Mouse (Mus musculus) neural tube, embryonic 11.5 days (tissue): ENCODE data around the gene Foxa2. TPM values are rescaled to one million over a fixed set of nuclear protein-coding genes. Genes with fewer than 3 reads are reported as not detected.
A peak's percentile ranks its signal among the peaks of the same experiment; 100 is the strongest.

Source experiments
- ATAC-seq: fragments of 200-750 bp; cut with Nextera tagmentation; 2 replicates; pipeline ENCODE4 v1.8.0; 2017; ENCODE audit warnings: moderate number of reproducible peaks, mild to moderate bottlenecking, moderate TSS enrichment, moderate library complexity; ENCODE audit not compliant: insufficient read depth, low FRiP score, low TSS enrichment
- DNase-seq: peaks from one replicate; pipeline ENCODE4 v3.0.0-alpha.2; 2015; ENCODE audit warnings: low spot score
- H3K27ac ChIP-seq: fragments of 300-500 bp; sonication (generic); 2 replicates; pipeline ENCODE4 v1.5.1; 2014; ENCODE audit warnings: low read depth, mild to moderate bottlenecking, low read length
- H3K27me3 ChIP-seq: fragments of 300-500 bp; sonication (generic); 2 replicates; pipeline ENCODE4 v1.6.1; 2014; ENCODE audit warnings: mild to moderate bottlenecking, low read length, mixed read lengths; ENCODE audit not compliant: control insufficient read depth, insufficient read depth
- H3K36me3 ChIP-seq: fragments of 300-500 bp; sonication (generic); 2 replicates; pipeline ENCODE4 v1.6.1; 2014; ENCODE audit warnings: mild to moderate bottlenecking, low read length, moderate library complexity, mixed read lengths; ENCODE audit not compliant: control insufficient read depth, insufficient read depth
- H3K4me1 ChIP-seq: fragments of 300-500 bp; sonication (generic); 2 replicates; pipeline ENCODE4 v1.6.1; 2014; ENCODE audit warnings: low read length, mixed read lengths; ENCODE audit not compliant: control insufficient read depth, insufficient read depth
- H3K4me2 ChIP-seq: fragments of 300-500 bp; sonication (generic); 2 replicates; pipeline ENCODE4 v1.6.1; 2014; ENCODE audit warnings: low read depth, mild to moderate bottlenecking, moderate library complexity
- H3K4me3 ChIP-seq: fragments of 300-500 bp; sonication (generic); 2 replicates; pipeline ENCODE4 v1.5.1; 2014; ENCODE audit warnings: low read depth, low read length
- H3K9ac ChIP-seq: fragments of 300-500 bp; sonication (generic); 2 replicates; pipeline ENCODE4 v1.6.1; 2014; ENCODE audit warnings: mild to moderate bottlenecking, low read length
- H3K9me3 ChIP-seq: fragments of 300-500 bp; sonication (generic); 2 replicates; pipeline ENCODE4 v1.6.1; 2016; ENCODE audit warnings: low read length; ENCODE audit not compliant: control insufficient read depth
- WGBS: fragments of 180-500 bp; shearing (Covaris S2); extraction: QIAGEN DNeasy Blood & Tissue Kit; methylation state at CpG from one replicate; pipeline ENCODE4 v1.1.7; 2014; 5-methylcytosine and 5-hydroxymethylcytosine counted together
- polyA plus RNA-seq: library from polyadenylated mRNA; unstranded; fragments of >200 nt; fragmentation: Nextera tagmentation; extraction: Ambion mirVana; gene quantifications from 2 replicates; pipeline ENCODE4 v1.2.1, GENCODE M21; 2014

Foxa2 gene
- 4.0 and 4.1 TPM in 2 replicates for polyA plus RNA-seq

- ATAC-seq (no peak), DNase-seq (no peak)
- no peak within 1 kb of the TSS for H3K27ac ChIP-seq
- H3K9me3 ChIP-seq, result no peaks in the 10 kb centered on the region
- WGBS, result under 1% methylated on average over 19 of the region's 19 CpGs
- peaks cover 100% of the 10 kb centered on the region for H3K27me3 ChIP-seq
- peak within 1 kb of the TSS; percentile 18 for H3K4me3 ChIP-seq
- H3K4me2 ChIP-seq, result no peak within 1 kb of the TSS
- no peak within 1 kb of the TSS for H3K9ac ChIP-seq
- H3K4me1 ChIP-seq, result no peaks in the 10 kb centered on the region
- H3K36me3 ChIP-seq, result no peaks in the 10 kb centered on the region
These were observed at the start of gene Foxa2 for GRCm38 (mm10) chr2:148046799-148047165. Gene Foxa2 (minus strand): TSS chr2:148046969.

GRCm38 (mm10) chr2:148092089-148092488, 45.3 kb upstream of the Foxa2 start:
- H3K4me3 ChIP-seq, result no peak overlapping the region
- no peak overlapping the region for H3K4me2 ChIP-seq
- H3K9me3 ChIP-seq, result no peaks in the 10 kb centered on the region
- DNase-seq (no peak), ATAC-seq (no peak)
- no peaks in the 10 kb centered on the region for H3K36me3 ChIP-seq
- H3K27ac ChIP-seq, result no peak overlapping the region
- WGBS, result 93% methylated on average over 2 of the region's 2 CpGs
- no peak overlapping the region for H3K9ac ChIP-seq
- H3K27me3 ChIP-seq, result no peaks in the 10 kb centered on the region
- H3K4me1 ChIP-seq, result no peaks in the 10 kb centered on the region

GRCm38 (mm10) chr2:148091657-148092056, 44.9 kb upstream of the Foxa2 start:
- WGBS, result 86% methylated on average over 6 of the region's 6 CpGs
- no peak for ATAC-seq

GRCm38 (mm10) chr2:148090071-148090470, 43.3 kb upstream of the Foxa2 start:
- DNase-seq (no peak), ATAC-seq (no peak)
- 86% methylated on average over 2 of the region's 2 CpGs for WGBS
- H3K9ac ChIP-seq, result no peak overlapping the region
- no peaks in the 10 kb centered on the region for H3K27me3 ChIP-seq
- no peaks in the 10 kb centered on the region for H3K4me1 ChIP-seq
- no peak overlapping the region for H3K27ac ChIP-seq
- no peaks in the 10 kb centered on the region for H3K9me3 ChIP-seq
- H3K4me3 ChIP-seq, result no peak overlapping the region
- H3K36me3 ChIP-seq, result no peaks in the 10 kb centered on the region
- H3K4me2 ChIP-seq, result no peak overlapping the region

More at GRCm38 (mm10) chr2:148091657-148092056, 44.9 kb upstream of the Foxa2 start:
- Histone ChIP-seq H3K4me2 (no peak overlapping the region), H3K4me1 (no peaks in the 10 kb centered on the region), H3K27ac (no peak overlapping the region), H3K36me3 (no peaks in the 10 kb centered on the region), H3K4me3 (no peak overlapping the region), H3K9ac (no peak overlapping the region), H3K27me3 (no peaks in the 10 kb centered on the region), H3K9me3 (no peaks in the 10 kb centered on the region)
- DNase-seq, result no peak

GRCm38 (mm10) chr2:148085529-148085928, 38.8 kb upstream of the Foxa2 start:
- no peaks in the 10 kb centered on the region for H3K36me3 ChIP-seq
- no peak overlapping the region for H3K4me2 ChIP-seq
- H3K27me3 ChIP-seq, result no peaks in the 10 kb centered on the region
- H3K9ac ChIP-seq, result no peak overlapping the region
- H3K27ac ChIP-seq, result no peak overlapping the region
- no peaks in the 10 kb centered on the region for H3K9me3 ChIP-seq
- ATAC-seq (no peak), DNase-seq (no peak)
- no peaks in the 10 kb centered on the region for H3K4me1 ChIP-seq
- 78% methylated on average over 5 of the region's 5 CpGs for WGBS
- H3K4me3 ChIP-seq, result no peak overlapping the region

- Histone ChIP-seq H3K9me3 (no peaks in the 10 kb centered on the region), H3K27ac (no peak overlapping the region), H3K4me2 (no peak overlapping the region), H3K9ac (no peak overlapping the region), H3K36me3 (no peaks in the 10 kb centered on the region), H3K27me3 (no peaks in the 10 kb centered on the region), H3K4me1 (no peaks in the 10 kb centered on the region), H3K4me3 (no peak overlapping the region)
- ATAC-seq, result no peak
- DNase-seq, result no peak
- WGBS, result 72% methylated on average over 4 of the region's 4 CpGs
These were observed 38.4 kb upstream of the Foxa2 start for GRCm38 (mm10) chr2:148085126-148085525.

GRCm38 (mm10) chr2:148082283-148082682, 35.5 kb upstream of the Foxa2 start:
- ATAC-seq, result peak; percentile 35; the same call in 1 of the 2 replicates
- H3K36me3 ChIP-seq, result no peaks in the 10 kb centered on the region
- H3K27me3 ChIP-seq, result no peaks in the 10 kb centered on the region
- no peak overlapping the region for H3K9ac ChIP-seq
- no peak overlapping the region for H3K4me2 ChIP-seq
- H3K4me3 ChIP-seq, result no peak overlapping the region
- no peak overlapping the region for H3K27ac ChIP-seq
- WGBS, result 23% methylated on average over 8 of the region's 8 CpGs
- H3K9me3 ChIP-seq, result no peaks in the 10 kb centered on the region
- H3K4me1 ChIP-seq, result no peaks in the 10 kb centered on the region
- DNase-seq, result peak; percentile 67

- no peaks in the 10 kb centered on the region for H3K9me3 ChIP-seq
- no peak overlapping the region for H3K27ac ChIP-seq
- no peaks in the 10 kb centered on the region for H3K27me3 ChIP-seq
- no peak overlapping the region for H3K4me3 ChIP-seq
- H3K9ac ChIP-seq, result no peak overlapping the region
- ATAC-seq (no peak), DNase-seq (no peak)
- H3K4me2 ChIP-seq, result no peak overlapping the region
- no peaks in the 10 kb centered on the region for H3K36me3 ChIP-seq
- no peaks in the 10 kb centered on the region for H3K4me1 ChIP-seq
- 68% methylated on average over 6 of the region's 6 CpGs for WGBS
These were observed 13.9 kb upstream of the Foxa2 start for GRCm38 (mm10) chr2:148060705-148061104.

- no peak for DNase-seq
- Histone ChIP-seq H3K36me3 (no peaks in the 10 kb centered on the region), H3K27ac (no peak overlapping the region), H3K4me3 (no peak overlapping the region), H3K9me3 (no peaks in the 10 kb centered on the region), H3K9ac (no peak overlapping the region), H3K4me1 (no peaks in the 10 kb centered on the region), H3K4me2 (no peak overlapping the region), H3K27me3 (peaks cover 60% of the 10 kb centered on the region)
- WGBS, result 3% methylated on average over 6 of the region's 6 CpGs
- no peak for ATAC-seq
These were observed 6.6 kb upstream of the Foxa2 start for GRCm38 (mm10) chr2:148053411-148053810.
